Mouse (Mus musculus): ENCODE data around the gene Stum. TPM values are rescaled to one million over a fixed set of nuclear protein-coding genes. Genes with fewer than 3 reads are reported as not detected.

Gene Stum
- total and polyA plus RNA-seq, 3 experiments = 0.42 to 0.61 (median 0.51) TPM

- DNase-seq (ENCODE audit: extremely low read depth) = no peak
- dilution Hi-C loops (cut with MboI; ENCODE audit: extremely low pct_ligation_motif_present, extremely low pct_unique_long_range_greater_than_20kb, low sequenced_read_pairs) = no loop called here
Observed at GRCm38 (mm10) chr1:180503484-180503883, 20.2 kb upstream of the Stum start.

GRCm38 (mm10) chr1:180502566-180502965 is 19.3 kb upstream of the Stum start:
- peaks cover 0 to 43% of the 10 kb centered on the region in 2 experiments for H3K36me3 ChIP-seq (replicated peaks in 1 of 2; ENCODE audit: control insufficient read depth in 1 of 2, insufficient read depth in 1 of 2, low read length in 1 of 2)
- in situ Hi-C loops (cut with MboI; ENCODE audit: low pct_ligation_motif_present, low pct_unique_long_range_greater_than_20kb, low sequenced_read_pairs) (no loop called here), dilution Hi-C loops (cut with MboI; ENCODE audit: extremely low pct_ligation_motif_present, extremely low pct_unique_long_range_greater_than_20kb, low sequenced_read_pairs) (no loop called here)
- H3K4me3 ChIP-seq (replicated peaks in 1 of 3; ENCODE audit: low read depth in 2 of 3, low read length in 2 of 3, poor library complexity in 1 of 3) = no peak overlapping the region
- H3K79me2 ChIP-seq (replicated peaks; ENCODE audit: control insufficient read depth, extremely low read depth, insufficient read depth, poor library complexity, severe bottlenecking) = no peaks in the 10 kb centered on the region
- no peak overlapping the region for H3K27ac ChIP-seq (ENCODE audit: insufficient read depth, low read depth)
- peaks cover 9 to 57% of the 10 kb centered on the region in 2 experiments for H3K4me1 ChIP-seq (ENCODE audit: control insufficient read depth in 1 of 2, insufficient read depth in 2 of 2)
- DNase-seq (ENCODE audit: extremely low read depth) = no peak
- no peak overlapping the region for H3K4me2 ChIP-seq (ENCODE audit: insufficient read depth, low read depth, poor library complexity, severe bottlenecking)
- H3K9ac ChIP-seq (ENCODE audit: insufficient read depth, low read depth) = no peak overlapping the region
- TF ChIP-seq GABPA (IDR thresholded peaks at IDR 0.05; ENCODE audit: insufficient replicate concordance, low read depth, low read length) (no peak), SIN3A (IDR thresholded peaks at IDR 0.05; ENCODE audit: low read length) (no peak), CTCF (conservative IDR thresholded peaks at IDR 0.05 in 1 of 2, IDR thresholded peaks at IDR 0.05 in 1 of 2; ENCODE audit: low read depth in 2 of 2, low read length in 2 of 2) (no peak), TCF12 (IDR thresholded peaks at IDR 0.05; ENCODE audit: low read depth, low read length) (no peak), ZMIZ1 (IDR thresholded peaks at IDR 0.05; ENCODE audit: low read depth, low read length) (no peak), JUND (conservative IDR thresholded peaks at IDR 0.05; ENCODE audit: low read depth, low read length) (no peak), NELFE (IDR thresholded peaks at IDR 0.05; ENCODE audit: low read depth, low read length) (no peak), UBTF (IDR thresholded peaks at IDR 0.05; ENCODE audit: low read depth, low read length) (no peak), MXI1 (IDR thresholded peaks at IDR 0.05; ENCODE audit: low read depth, low read length) (no peak), USF1 (IDR thresholded peaks at IDR 0.05; ENCODE audit: low read depth, low read length) (no peak), IRF4 (IDR thresholded peaks at IDR 0.05; ENCODE audit: low read depth, low read length) (no peak), ELF1 (IDR thresholded peaks at IDR 0.05; ENCODE audit: low read depth, low read length) (no peak), TBP (conservative IDR thresholded peaks at IDR 0.05; ENCODE audit: low read depth, low read length) (no peak), MAZ (IDR thresholded peaks at IDR 0.05; ENCODE audit: low read depth, low read length) (no peak)
- no peaks in the 10 kb centered on the region for H3K27me3 ChIP-seq (replicated peaks)
- H3K9me3 ChIP-seq (replicated peaks; ENCODE audit: low read length) = no peaks in the 10 kb centered on the region

More at GRCm38 (mm10) chr1:180503484-180503883, 20.2 kb upstream of the Stum start:
- peaks cover 12 to 55% of the 10 kb centered on the region in 2 experiments for H3K4me1 ChIP-seq (ENCODE audit: control insufficient read depth in 1 of 2, insufficient read depth in 2 of 2)
- H3K27me3 ChIP-seq (replicated peaks) = no peaks in the 10 kb centered on the region
- no peak overlapping the region for H3K4me3 ChIP-seq (replicated peaks in 1 of 3; ENCODE audit: low read depth in 2 of 3, low read length in 2 of 3, poor library complexity in 1 of 3)
- H3K9me3 ChIP-seq (replicated peaks; ENCODE audit: low read length) = no peaks in the 10 kb centered on the region
- TF ChIP-seq NELFE (IDR thresholded peaks at IDR 0.05; ENCODE audit: low read depth, low read length) (no peak), IRF4 (IDR thresholded peaks at IDR 0.05; ENCODE audit: low read depth, low read length) (no peak), PAX5 (IDR thresholded peaks at IDR 0.05; ENCODE audit: low read length) (no peak), UBTF (IDR thresholded peaks at IDR 0.05; ENCODE audit: low read depth, low read length) (no peak), TCF12 (IDR thresholded peaks at IDR 0.05; ENCODE audit: low read depth, low read length) (no peak), RAD21 (IDR thresholded peaks at IDR 0.05; ENCODE audit: low read depth, low read length) (no peak), ZNF384 (IDR thresholded peaks at IDR 0.05; ENCODE audit: low read depth, low read length) (no peak), ZMIZ1 (IDR thresholded peaks at IDR 0.05; ENCODE audit: low read depth, low read length) (no peak), TBP (conservative IDR thresholded peaks at IDR 0.05; ENCODE audit: low read depth, low read length) (no peak), CHD2 (IDR thresholded peaks at IDR 0.05; ENCODE audit: low read length) (no peak), POLR2A (IDR thresholded peaks at IDR 0.05; ENCODE audit: low read depth, low read length) (no peak), EP300 (IDR thresholded peaks at IDR 0.05; ENCODE audit: low read length) (no peak), HCFC1 (IDR thresholded peaks at IDR 0.05; ENCODE audit: low read depth, low read length) (no peak), BHLHE40 (IDR thresholded peaks at IDR 0.05; ENCODE audit: low read depth, low read length) (no peak), CHD1 (IDR thresholded peaks at IDR 0.05; ENCODE audit: low read depth, low read length) (no peak), JUND (conservative IDR thresholded peaks at IDR 0.05; ENCODE audit: low read depth, low read length) (no peak)
- no peak overlapping the region for H3K9ac ChIP-seq (ENCODE audit: insufficient read depth, low read depth)
- H3K4me2 ChIP-seq (ENCODE audit: insufficient read depth, low read depth, poor library complexity, severe bottlenecking) = no peak overlapping the region
- peaks cover 0 to 52% of the 10 kb centered on the region in 2 experiments for H3K36me3 ChIP-seq (replicated peaks in 1 of 2; ENCODE audit: control insufficient read depth in 1 of 2, insufficient read depth in 1 of 2, low read length in 1 of 2)
- in situ Hi-C loops (cut with MboI; ENCODE audit: low pct_ligation_motif_present, low pct_unique_long_range_greater_than_20kb, low sequenced_read_pairs) = no loop called here
- H3K27ac ChIP-seq (ENCODE audit: insufficient read depth, low read depth) = no peak overlapping the region
- no peaks in the 10 kb centered on the region for H3K79me2 ChIP-seq (replicated peaks; ENCODE audit: control insufficient read depth, extremely low read depth, insufficient read depth, poor library complexity, severe bottlenecking)

All from CH12.LX (cell line).